Mouse (Mus musculus): Measurements from ENCODE around the gene Ing2.

GRCm38 (mm10) chr8:47683994-47684393 lies 8.6 kb upstream of the Ing2 start:
- TF ChIP-seq TAL1 (IDR thresholded peaks at IDR 0.05; ENCODE audit: low read length) (no peak), GATA1 (IDR thresholded peaks at IDR 0.05; ENCODE audit: low read length) (no peak)
